Mouse (Mus musculus) forebrain, embryonic 10.5 days (tissue): ENCODE data around the gene Rbm20. TPM values are rescaled to one million over a fixed set of nuclear protein-coding genes. Genes with fewer than 3 reads are reported as not detected.

ENCODE experiments used
- DNase-seq: peaks from one replicate; pipeline ENCODE4 v3.0.0-alpha.2; 2017; ENCODE audit warnings: low spot score; ENCODE audit errors: extremely low spot score
- H3K27ac ChIP-seq: fragments of 300-500 bp; sonication (generic); 2 replicates; pipeline ENCODE4 v1.5.1; 2016; ENCODE audit warnings: mild to moderate bottlenecking
- H3K27me3 ChIP-seq: fragments of 300-500 bp; sonication (generic); 2 replicates; pipeline ENCODE4 v1.6.1; 2016; ENCODE audit warnings: mild to moderate bottlenecking; ENCODE audit not compliant: poor library complexity, severe bottlenecking
- H3K36me3 ChIP-seq: fragments of 300-500 bp; sonication (generic); replicated peaks from 2 replicates; pipeline ENCODE4 v1.6.1; 2016; ENCODE audit warnings: mild to moderate bottlenecking, moderate library complexity
- H3K4me1 ChIP-seq: fragments of 300-500 bp; sonication (generic); 2 replicates; pipeline ENCODE4 v1.6.1; 2016
- H3K4me3 ChIP-seq: fragments of 300-500 bp; sonication (generic); 2 replicates; pipeline ENCODE4 v1.5.1; 2016; ENCODE audit warnings: mild to moderate bottlenecking, moderate library complexity
- H3K9me3 ChIP-seq: fragments of 300-500 bp; sonication (generic); 2 replicates; pipeline ENCODE4 v1.6.1; 2016; ENCODE audit warnings: mild to moderate bottlenecking, moderate library complexity
- WGBS: fragments of 180-500 bp; shearing (Covaris S2); methylation state at CpG from one replicate; pipeline ENCODE4 v1.1.7; 2016; 5-methylcytosine and 5-hydroxymethylcytosine counted together
- polyA plus RNA-seq: library from polyadenylated mRNA; unstranded; fragments of >200 nt; fragmentation: Nextera tagmentation; extraction: Ambion mirVana; gene quantifications from 2 replicates; pipeline ENCODE4 v1.2.1, GENCODE M21; 2016

The Rbm20 gene
- polyA plus RNA-seq, 1 experiment from 2014 or later: 1.6 TPM

GRCm38 (mm10) chr19:53708401-53708800 is 31.3 kb downstream of the Rbm20 start:
- Histone ChIP-seq H3K36me3 (no peaks in the 10 kb centered on the region), H3K27ac (no peak overlapping the region), H3K9me3 (peaks cover 4% of the 10 kb centered on the region; the same call in 1 of the 2 replicates), H3K27me3 (0 out of 2 replicates have a peak, but pooled peaks cover 10% of the 10 kb centered on the region), H3K4me3 (no peak overlapping the region), H3K4me1 (peaks cover 15% of the 10 kb centered on the region)
- DNase-seq: no peak
- 77% methylated on average over 11 of the region's 11 CpGs for WGBS

DNA sequence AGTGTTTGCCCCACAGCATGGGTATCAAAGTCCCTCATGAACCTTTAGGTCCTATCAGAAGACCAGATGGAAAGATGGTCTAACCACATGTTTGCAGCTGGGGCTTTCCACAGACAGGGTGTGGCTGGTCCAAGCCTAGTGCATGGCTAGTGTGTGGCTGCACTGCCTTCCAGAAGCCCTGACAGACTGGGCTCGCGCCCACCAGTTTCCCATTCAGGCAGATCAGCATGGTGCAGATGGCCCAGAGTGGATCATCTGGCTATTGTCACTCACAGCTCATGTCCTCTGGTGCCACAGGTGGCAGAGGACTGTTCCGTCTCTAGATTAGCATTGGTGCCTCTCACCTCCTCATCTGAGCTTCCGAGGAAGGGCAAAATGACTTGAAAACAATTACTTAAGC is 33.8 kb downstream of the Rbm20 start:
- 0 out of 2 replicates have a peak, but pooled peaks cover 2% of the 10 kb centered on the region for H3K27me3 ChIP-seq
- DNase-seq: no peak
- no peaks in the 10 kb centered on the region for H3K36me3 ChIP-seq
- H3K4me1 ChIP-seq: no peaks in the 10 kb centered on the region
- no peak overlapping the region for H3K4me3 ChIP-seq
- H3K27ac ChIP-seq: no peak overlapping the region
- WGBS: 75% methylated on average over 4 of the region's 4 CpGs
- peaks cover 14% of the 10 kb centered on the region; the same call in 1 of the 2 replicates for H3K9me3 ChIP-seq

DNA sequence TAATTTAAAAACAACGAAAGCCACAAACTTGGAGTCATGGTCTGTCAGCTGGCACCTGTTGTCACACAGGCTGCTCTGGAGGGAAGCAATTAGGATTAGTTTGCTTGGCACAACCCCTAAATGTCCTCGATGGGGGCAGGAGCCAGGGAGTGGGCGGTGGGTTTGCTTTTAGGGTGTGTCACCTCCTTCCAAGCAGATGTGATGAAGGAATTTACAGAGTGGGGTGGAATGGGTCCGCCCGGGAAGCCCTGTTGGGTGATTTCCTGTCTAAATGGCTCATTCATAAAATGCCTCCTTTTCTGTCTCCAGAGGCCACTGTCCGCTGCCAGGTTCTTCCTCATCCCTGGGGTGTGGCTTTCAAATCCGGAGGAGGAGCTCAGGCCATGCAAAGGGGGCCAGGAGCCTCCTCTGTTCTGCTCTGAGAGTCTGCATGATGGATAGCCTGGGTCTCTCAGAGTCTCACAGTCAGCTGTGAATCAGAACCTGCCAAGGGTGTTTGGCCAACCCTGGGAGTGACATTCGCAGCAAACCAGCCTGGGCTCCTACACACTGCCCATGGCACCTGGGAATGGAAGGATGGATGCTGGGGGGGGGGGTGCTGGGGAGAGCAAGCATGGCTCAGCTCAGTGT is 34.3 kb downstream of the Rbm20 start:
- Histone ChIP-seq H3K9me3 (peaks cover 14% of the 10 kb centered on the region; the same call in 1 of the 2 replicates), H3K27me3 (no peaks in the 10 kb centered on the region), H3K36me3 (no peaks in the 10 kb centered on the region), H3K4me3 (no peak overlapping the region), H3K4me1 (no peaks in the 10 kb centered on the region), H3K27ac (no peak overlapping the region)
- DNase-seq: no peak
- WGBS: 57% methylated on average over 8 of the region's 8 CpGs

DNA sequence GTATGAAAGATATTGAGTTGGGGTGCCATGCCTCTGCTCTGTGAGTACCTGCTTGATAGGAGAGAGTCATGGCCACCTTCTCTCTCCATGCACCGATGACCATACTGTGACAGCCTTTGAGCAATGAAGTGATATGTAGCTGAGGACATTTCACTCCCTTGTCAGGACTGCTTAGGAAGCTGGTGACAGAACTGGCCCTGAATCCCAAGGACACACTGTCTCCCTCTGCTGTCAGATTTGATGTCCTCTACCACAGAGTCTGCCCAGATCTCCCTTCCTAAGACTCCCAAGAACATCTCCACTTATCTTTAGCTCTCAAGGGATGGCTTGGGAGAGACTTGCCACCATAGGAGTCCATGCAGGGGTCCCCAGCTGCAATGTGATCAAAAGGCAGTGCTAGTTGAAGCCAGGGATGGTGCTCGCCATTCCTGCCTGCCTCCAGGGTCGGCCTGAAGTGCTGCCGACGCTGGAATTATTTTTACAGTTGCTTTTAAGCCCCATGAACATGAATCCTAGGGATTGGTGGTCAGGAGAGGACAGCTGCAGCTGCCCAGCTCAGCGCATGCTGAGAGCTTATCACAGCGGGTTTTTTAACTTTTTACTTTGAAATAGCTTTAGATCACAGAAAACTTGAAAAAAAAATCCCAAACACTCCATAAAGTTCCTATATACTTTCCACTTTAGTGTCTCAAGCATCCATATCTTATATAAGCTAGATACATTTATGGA is 35.4 kb downstream of the Rbm20 start:
- Histone ChIP-seq H3K27me3 (no peaks in the 10 kb centered on the region), H3K27ac (no peak overlapping the region), H3K4me3 (no peak overlapping the region), H3K36me3 (no peaks in the 10 kb centered on the region), H3K4me1 (no peaks in the 10 kb centered on the region), H3K9me3 (peaks cover 10% of the 10 kb centered on the region; the same call in 1 of the 2 replicates)
- DNase-seq: no peak
- 73% methylated on average over 7 of the region's 7 CpGs for WGBS

DNA sequence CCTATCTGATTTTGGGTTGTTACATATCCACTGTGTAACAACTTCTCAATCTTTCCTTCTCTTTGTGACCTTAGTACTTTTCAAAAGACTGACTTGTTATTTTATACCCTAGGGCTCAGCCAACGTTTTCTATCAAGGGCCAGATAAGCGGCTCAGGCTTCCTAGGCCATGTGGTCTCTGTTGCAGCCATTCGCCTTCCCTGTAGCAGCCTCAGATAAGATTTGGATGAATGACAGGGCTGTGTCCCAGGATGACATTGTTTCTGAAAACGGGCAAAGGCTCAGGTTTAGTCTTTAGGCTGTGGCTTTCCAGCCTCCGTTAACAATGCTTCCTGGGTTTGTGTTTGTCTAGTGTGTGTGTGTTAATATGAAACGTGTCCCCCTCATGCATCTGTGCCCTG is 36.3 kb downstream of the Rbm20 start:
- no peaks in the 10 kb centered on the region for H3K4me1 ChIP-seq
- no peak overlapping the region for H3K4me3 ChIP-seq
- H3K9me3 ChIP-seq: peaks cover 10% of the 10 kb centered on the region; the same call in 1 of the 2 replicates
- no peak for DNase-seq
- H3K27ac ChIP-seq: no peak overlapping the region
- H3K27me3 ChIP-seq: no peaks in the 10 kb centered on the region
- H3K36me3 ChIP-seq: no peaks in the 10 kb centered on the region
- 79% methylated on average over 6 of the region's 6 CpGs for WGBS

DNA sequence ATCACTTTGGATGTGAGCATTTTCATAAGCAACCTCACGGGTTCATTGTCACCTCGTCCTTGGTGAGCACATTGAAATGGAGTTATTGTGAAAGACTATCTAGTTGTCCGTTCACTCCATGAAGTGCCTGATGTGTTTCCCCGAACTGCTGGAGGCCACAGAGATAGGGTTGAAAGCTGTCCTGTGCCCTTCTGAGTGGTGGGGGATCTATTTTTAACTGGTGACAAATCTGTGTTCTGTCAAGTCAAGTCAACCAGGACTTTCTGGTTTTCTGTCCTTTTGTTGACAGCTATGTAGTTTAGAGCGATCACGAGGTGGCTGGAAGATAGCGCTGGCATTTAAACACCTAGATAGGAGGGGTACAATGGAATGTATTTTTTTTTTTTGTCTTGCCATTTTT is 39.4 kb downstream of the Rbm20 start:
- no peaks in the 10 kb centered on the region for H3K36me3 ChIP-seq
- H3K9me3 ChIP-seq: peaks cover 10% of the 10 kb centered on the region; the same call in 1 of the 2 replicates
- 0 out of 2 replicates have a peak, but pooled peaks cover 2% of the 10 kb centered on the region for H3K4me1 ChIP-seq
- H3K4me3 ChIP-seq: no peak overlapping the region
- DNase-seq: no peak
- H3K27me3 ChIP-seq: no peaks in the 10 kb centered on the region
- WGBS: 91% methylated on average over 7 of the region's 7 CpGs
- H3K27ac ChIP-seq: no peak overlapping the region

- Histone ChIP-seq H3K4me1 (0 out of 2 replicates have a peak, but pooled peaks cover 2% of the 10 kb centered on the region), H3K4me3 (no peak overlapping the region), H3K27ac (no peak overlapping the region), H3K36me3 (no peaks in the 10 kb centered on the region), H3K27me3 (no peaks in the 10 kb centered on the region), H3K9me3 (peaks cover 10% of the 10 kb centered on the region; the same call in 1 of the 2 replicates)
- 89% methylated on average over 9 of the region's 9 CpGs for WGBS
- DNase-seq: no peak
These were observed 40.3 kb downstream of the Rbm20 start for GRCm38 (mm10) chr19:53717364-53717763.

- Histone ChIP-seq H3K36me3 (no peaks in the 10 kb centered on the region), H3K4me3 (no peak overlapping the region), H3K27me3 (no peaks in the 10 kb centered on the region), H3K4me1 (peaks cover 12% of the 10 kb centered on the region; the same call in 1 of the 2 replicates), H3K27ac (no peak overlapping the region), H3K9me3 (no peaks in the 10 kb centered on the region)
- DNase-seq: no peak
- WGBS: 92% methylated on average over 5 of the region's 5 CpGs
These were observed 45.1 kb downstream of the Rbm20 start for GRCm38 (mm10) chr19:53722186-53722585.

- no peak overlapping the region for H3K4me3 ChIP-seq
- no peaks in the 10 kb centered on the region for H3K27me3 ChIP-seq
These were observed 46.9 kb downstream of the Rbm20 start for GRCm38 (mm10) chr19:53724053-53724452.

GRCm38 (mm10) chr19:53726340-53726739 is 49.2 kb downstream of the Rbm20 start:
- Histone ChIP-seq H3K27me3 (no peaks in the 10 kb centered on the region), H3K9me3 (no peaks in the 10 kb centered on the region), H3K27ac (no peak overlapping the region), H3K36me3 (no peaks in the 10 kb centered on the region), H3K4me3 (no peak overlapping the region), H3K4me1 (peaks cover 10% of the 10 kb centered on the region; the same call in 1 of the 2 replicates)
- DNase-seq: no peak
- WGBS: 46% methylated on average over 12 of the region's 12 CpGs

More at GRCm38 (mm10) chr19:53724053-53724452, 46.9 kb downstream of the Rbm20 start:
- peaks cover 12% of the 10 kb centered on the region; the same call in 1 of the 2 replicates for H3K4me1 ChIP-seq
- H3K9me3 ChIP-seq: no peaks in the 10 kb centered on the region
- DNase-seq: no peak
- no peak overlapping the region for H3K27ac ChIP-seq
- H3K36me3 ChIP-seq: no peaks in the 10 kb centered on the region
- WGBS: 93% methylated on average over 5 of the region's 5 CpGs

- no peak for DNase-seq
- Histone ChIP-seq H3K36me3 (no peaks in the 10 kb centered on the region), H3K4me1 (peaks cover 10% of the 10 kb centered on the region; the same call in 1 of the 2 replicates), H3K9me3 (no peaks in the 10 kb centered on the region), H3K27ac (no peak overlapping the region), H3K27me3 (no peaks in the 10 kb centered on the region), H3K4me3 (no peak overlapping the region)
- 75% methylated on average over 11 of the region's 11 CpGs for WGBS
These were observed 49.6 kb downstream of the Rbm20 start for GRCm38 (mm10) chr19:53726755-53727154.

- Histone ChIP-seq H3K27ac (no peak overlapping the region), H3K9me3 (no peaks in the 10 kb centered on the region), H3K27me3 (no peaks in the 10 kb centered on the region), H3K4me3 (no peak overlapping the region), H3K4me1 (peaks cover 14% of the 10 kb centered on the region; the same call in 1 of the 2 replicates), H3K36me3 (no peaks in the 10 kb centered on the region)
- 64% methylated on average over 4 of the region's 4 CpGs for WGBS
- no peak for DNase-seq
These were observed 50.2 kb downstream of the Rbm20 start for GRCm38 (mm10) chr19:53727277-53727676.
